Mouse (Mus musculus) limb, embryonic 11.5 days (tissue): ENCODE data around the gene B4galt3. TPM values are rescaled to one million over a fixed set of nuclear protein-coding genes. Genes with fewer than 3 reads are reported as not detected.

Experiments
- ATAC-seq: fragments of 200-750 bp; cut with Nextera tagmentation; 2 replicates; pipeline ENCODE4 v1.8.0; 2017; ENCODE audit warnings: low read depth; ENCODE audit not compliant: insufficient number of reproducible peaks, low FRiP score, low TSS enrichment
- DNase-seq: peaks from one replicate; pipeline ENCODE4 v3.0.0-alpha.2; 2015; ENCODE audit warnings: low spot score
- H3K27ac ChIP-seq: fragments of 300-500 bp; sonication (generic); replicated peaks from 2 replicates; pipeline ENCODE4 v1.5.1; 2014; ENCODE audit warnings: low read depth, mild to moderate bottlenecking, low read length
- H3K27me3 ChIP-seq: fragments of 300-500 bp; sonication (generic); 2 replicates; pipeline ENCODE4 v1.6.1; 2014; ENCODE audit warnings: mild to moderate bottlenecking, low read length, mixed read lengths; ENCODE audit not compliant: control insufficient read depth, insufficient read depth
- H3K36me3 ChIP-seq: fragments of 300-500 bp; sonication (generic); 2 replicates; pipeline ENCODE4 v1.6.1; 2014; ENCODE audit warnings: mild to moderate bottlenecking, low read length, moderate library complexity, mixed read lengths; ENCODE audit not compliant: control insufficient read depth, insufficient read depth
- H3K4me1 ChIP-seq: fragments of 300-500 bp; sonication (generic); 2 replicates; pipeline ENCODE4 v1.6.1; 2014; ENCODE audit warnings: low read length, mixed read lengths; ENCODE audit not compliant: control insufficient read depth, insufficient read depth
- H3K4me2 ChIP-seq: fragments of 300-500 bp; sonication (generic); 2 replicates; pipeline ENCODE4 v1.6.1; 2014; ENCODE audit warnings: low read depth, mild to moderate bottlenecking, moderate library complexity; ENCODE audit not compliant: severe bottlenecking
- H3K4me3 ChIP-seq: fragments of 300-500 bp; sonication (generic); 2 replicates; pipeline ENCODE4 v1.5.1; 2014; ENCODE audit warnings: low read depth, low read length
- H3K9ac ChIP-seq: fragments of 300-500 bp; sonication (generic); 2 replicates; pipeline ENCODE4 v1.6.1; 2014; ENCODE audit warnings: mild to moderate bottlenecking, low read length
- H3K9me3 ChIP-seq: fragments of 300-500 bp; sonication (generic); 2 replicates; pipeline ENCODE4 v1.6.1; 2016; ENCODE audit warnings: low read length; ENCODE audit not compliant: control insufficient read depth
- WGBS: fragments of 180-500 bp; shearing (Covaris S2); extraction: QIAGEN DNeasy Blood & Tissue Kit; methylation state at CpG from one replicate; pipeline ENCODE4 v1.1.7; 2014; 5-methylcytosine and 5-hydroxymethylcytosine counted together
- polyA plus RNA-seq: library from polyadenylated mRNA; unstranded; fragments of >200 nt; fragmentation: Nextera tagmentation; extraction: Ambion mirVana; gene quantifications from 2 replicates; pipeline ENCODE4 v1.2.1, GENCODE M21; 2014

Gene B4galt3
- polyA plus RNA-seq, 1 experiment from 2014 or later: 68.9 TPM

- Histone ChIP-seq H3K9me3 (no peaks in the 10 kb centered on the region), H3K4me1 (peaks cover 15% of the 10 kb centered on the region), H3K36me3 (peaks cover 23% of the 10 kb centered on the region), H3K4me3 (peak overlapping the region; percentile 78), H3K27ac (peak overlapping the region; percentile 71), H3K27me3 (no peaks in the 10 kb centered on the region), H3K9ac (peak overlapping the region; percentile 61), H3K4me2 (peak overlapping the region; percentile 83)
- peak; percentile 81 for DNase-seq
- ATAC-seq: peak; percentile 37
- WGBS: under 1% methylated on average over 10 of the region's 10 CpGs
These were observed 11.4 kb downstream of the B4galt3 start for GRCm38 (mm10) chr1:171281528-171281923.

GRCm38 (mm10) chr1:171282086-171282805, 12.1 kb downstream of the B4galt3 start:
- DNase-seq: no peak
- peak overlapping the region; percentile 83; the same call in 1 of the 2 replicates for H3K4me2 ChIP-seq
- no peaks in the 10 kb centered on the region for H3K9me3 ChIP-seq
- no peak for ATAC-seq
- no peaks in the 10 kb centered on the region for H3K27me3 ChIP-seq
- WGBS: 81% methylated on average over 18 of the region's 18 CpGs
- H3K36me3 ChIP-seq: peaks cover 20% of the 10 kb centered on the region
- no peak overlapping the region; the same call in 1 of the 2 replicates for H3K4me3 ChIP-seq
- H3K4me1 ChIP-seq: peaks cover 17% of the 10 kb centered on the region
- H3K9ac ChIP-seq: no peak overlapping the region; the same call in 1 of the 2 replicates
- H3K27ac ChIP-seq: no peak overlapping the region

GRCm38 (mm10) chr1:171283188-171284160, 13.3 kb downstream of the B4galt3 start:
- Histone ChIP-seq H3K4me2 (no peak overlapping the region), H3K9ac (no peak overlapping the region), H3K4me3 (no peak overlapping the region), H3K36me3 (peaks cover 14% of the 10 kb centered on the region; the same call in 1 of the 2 replicates), H3K27me3 (no peaks in the 10 kb centered on the region), H3K27ac (no peak overlapping the region), H3K9me3 (no peaks in the 10 kb centered on the region), H3K4me1 (peaks cover 17% of the 10 kb centered on the region)
- no peak for ATAC-seq
- 90% methylated on average over 18 of the region's 18 CpGs for WGBS
- no peak for DNase-seq

GRCm38 (mm10) chr1:171284491-171284890, 14.4 kb downstream of the B4galt3 start:
- Histone ChIP-seq H3K27me3 (no peaks in the 10 kb centered on the region), H3K36me3 (peaks cover 14% of the 10 kb centered on the region; the same call in 1 of the 2 replicates), H3K9me3 (no peaks in the 10 kb centered on the region), H3K9ac (no peak overlapping the region), H3K4me3 (no peak overlapping the region), H3K4me1 (peaks cover 17% of the 10 kb centered on the region), H3K27ac (no peak overlapping the region), H3K4me2 (no peak overlapping the region)
- WGBS: 89% methylated on average over 15 of the region's 15 CpGs
- DNase-seq (no peak), ATAC-seq (no peak)

- no peak overlapping the region for H3K27ac ChIP-seq
These were observed 15.2 kb downstream of the B4galt3 start for GRCm38 (mm10) chr1:171285096-171285892.

GRCm38 (mm10) chr1:171286517-171286916, 16.4 kb downstream of the B4galt3 start:
- no peak for ATAC-seq
- peak overlapping the region; percentile 45; the same call in 1 of the 2 replicates for H3K4me2 ChIP-seq
- no peaks in the 10 kb centered on the region for H3K9me3 ChIP-seq
- no peak overlapping the region for H3K4me3 ChIP-seq
- peaks cover 20% of the 10 kb centered on the region; the same call in 1 of the 2 replicates for H3K36me3 ChIP-seq
- no peaks in the 10 kb centered on the region for H3K27me3 ChIP-seq
- no peak overlapping the region for H3K27ac ChIP-seq
- H3K9ac ChIP-seq: no peak overlapping the region
- 90% methylated on average over 19 of the region's 19 CpGs for WGBS
- H3K4me1 ChIP-seq: peaks cover 7% of the 10 kb centered on the region; the same call in 1 of the 2 replicates
- DNase-seq: no peak

More at GRCm38 (mm10) chr1:171285096-171285892, 15.2 kb downstream of the B4galt3 start:
- Histone ChIP-seq H3K9me3 (no peaks in the 10 kb centered on the region), H3K9ac (no peak overlapping the region), H3K4me1 (peaks cover 9% of the 10 kb centered on the region; the same call in 1 of the 2 replicates), H3K27me3 (no peaks in the 10 kb centered on the region), H3K4me2 (no peak overlapping the region), H3K36me3 (peaks cover 20% of the 10 kb centered on the region; the same call in 1 of the 2 replicates), H3K4me3 (no peak overlapping the region)
- DNase-seq (no peak), ATAC-seq (no peak)
- WGBS: 89% methylated on average over 20 of the region's 20 CpGs

GRCm38 (mm10) chr1:171287136-171288081, 17.3 kb downstream of the B4galt3 start, which contains the start of gene Usp21:
Gene Usp21 (minus strand): TSS chr1:171287991.
- Histone ChIP-seq H3K27ac (peak within 1 kb of the TSS; percentile 86), H3K4me3 (peak within 1 kb of the TSS; percentile 85), H3K36me3 (peaks cover 20% of the 10 kb centered on the region; the same call in 1 of the 2 replicates), H3K4me1 (peaks cover 3% of the 10 kb centered on the region; the same call in 1 of the 2 replicates), H3K9me3 (no peaks in the 10 kb centered on the region), H3K4me2 (peak within 1 kb of the TSS; percentile 45), H3K27me3 (no peaks in the 10 kb centered on the region), H3K9ac (peak within 1 kb of the TSS; percentile 98)
- WGBS: under 1% methylated on average over 49 of the region's 49 CpGs
- ATAC-seq (peak; percentile 91), DNase-seq (peak; percentile 93)
